Mouse (Mus musculus): ENCODE results near the gene Rras. TPM values are rescaled to one million over a fixed set of nuclear protein-coding genes. Genes with fewer than 3 reads are reported as not detected.

Gene Rras
- total and polyA plus RNA-seq, 3 experiments: 5.0 to 24.1 TPM; not detected in 1

DNA sequence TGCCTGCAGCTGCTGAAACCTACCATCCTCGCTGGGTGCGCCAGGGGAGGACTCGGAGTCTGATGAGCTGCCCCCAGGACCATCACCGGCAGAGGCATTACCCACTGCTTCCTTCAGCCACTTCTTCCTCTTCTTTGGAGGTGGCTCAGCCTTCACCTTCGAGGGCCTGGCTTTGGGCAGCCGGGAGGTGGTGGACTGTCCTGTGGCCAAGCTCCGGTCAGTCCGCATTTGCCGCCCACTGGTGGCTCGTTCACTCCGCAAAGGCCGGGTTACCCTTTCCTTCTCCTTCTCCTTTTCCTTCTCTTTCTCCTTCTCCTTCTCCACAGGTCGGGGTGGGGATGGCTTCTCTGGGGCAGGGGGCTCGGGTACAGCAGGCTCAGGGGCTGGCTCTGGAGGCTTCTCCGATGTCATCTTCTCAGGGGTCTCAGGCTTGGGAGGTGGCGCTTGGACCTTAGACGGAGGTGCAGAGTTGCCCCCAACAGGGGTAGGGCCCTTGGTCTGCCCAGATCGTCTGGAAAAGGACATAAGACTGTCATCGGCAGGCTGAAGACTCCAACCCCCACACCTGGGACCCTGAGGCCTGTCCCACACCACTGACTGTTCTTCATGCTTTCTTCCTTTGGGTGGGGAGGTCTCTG, 16.1 kb downstream of the Rras start:
- no peak for DNase-seq (ENCODE audit: low read depth, low spot score)
- H3K79me2 ChIP-seq (ENCODE audit: control insufficient read depth, insufficient read depth, low read length, poor library complexity): no peaks in the 10 kb centered on the region
- no peak overlapping the region for H3K9ac ChIP-seq (ENCODE audit: control insufficient read depth, low read depth, low read length, poor library complexity, severe bottlenecking)
- no peaks in the 10 kb centered on the region for H3K4me1 ChIP-seq (ENCODE audit: control insufficient read depth in 1 of 2, insufficient read depth in 2 of 2, low read length in 2 of 2)
- H3K9me3 ChIP-seq (replicated peaks; ENCODE audit: insufficient read depth, low read length): no peaks in the 10 kb centered on the region
- H3K27me3 ChIP-seq (ENCODE audit: control insufficient read depth in 1 of 2, insufficient read depth in 2 of 2, low read length in 2 of 2): no peaks in the 10 kb centered on the region
- no peak overlapping the region for H3K4me3 ChIP-seq (ENCODE audit: control insufficient read depth in 1 of 2, insufficient read depth in 1 of 2, low read depth in 2 of 2, low read length in 2 of 2)
- TF ChIP-seq MYB (IDR thresholded peaks at IDR 0.05; ENCODE audit: low read depth, low read length): no peak
- TF ChIP-seq GATA1 (IDR thresholded peaks at IDR 0.05; ENCODE audit: low read depth, low read length): no peak
- no peak for TF ChIP-seq CHD2 (IDR thresholded peaks at IDR 0.05; ENCODE audit: low read length)
- TF ChIP-seq CTCF (IDR thresholded peaks at IDR 0.05 in 2 of 3, conservative IDR thresholded peaks at IDR 0.05 in 1 of 3; ENCODE audit: control insufficient read depth in 1 of 3, insufficient read depth in 1 of 3, low read depth in 2 of 3, low read length in 3 of 3, poor library complexity in 1 of 3, severe bottlenecking in 1 of 3): no peak
- no peak for TF ChIP-seq SMC3 (IDR thresholded peaks at IDR 0.05; ENCODE audit: low read depth, low read length)
- TF ChIP-seq HCFC1 (IDR thresholded peaks at IDR 0.05; ENCODE audit: low read depth, low read length): no peak
- no peak for TF ChIP-seq E2F4 (IDR thresholded peaks at IDR 0.05; ENCODE audit: borderline replicate concordance, low read depth, low read length)
- TF ChIP-seq ETS1 (IDR thresholded peaks at IDR 0.05; ENCODE audit: low read depth, low read length): no peak
- no peak for TF ChIP-seq MAZ (IDR thresholded peaks at IDR 0.05; ENCODE audit: low read depth, low read length)
- TF ChIP-seq TBP (IDR thresholded peaks at IDR 0.05; ENCODE audit: low read depth, low read length): no peak
- TF ChIP-seq UBTF (IDR thresholded peaks at IDR 0.05; ENCODE audit: borderline replicate concordance, insufficient read depth, low read depth, low read length): no peak
- TF ChIP-seq NELFE (IDR thresholded peaks at IDR 0.05; ENCODE audit: low read depth, low read length): no peak
- no peak overlapping the region for H3K27ac ChIP-seq (ENCODE audit: control insufficient read depth, low read depth, low read length)
- peaks cover 0 to 5% of the 10 kb centered on the region in 2 experiments; a peak in 2 of 4 replicates for H3K36me3 ChIP-seq (ENCODE audit: control insufficient read depth in 1 of 2, insufficient read depth in 2 of 2, low read length in 2 of 2)

DNA sequence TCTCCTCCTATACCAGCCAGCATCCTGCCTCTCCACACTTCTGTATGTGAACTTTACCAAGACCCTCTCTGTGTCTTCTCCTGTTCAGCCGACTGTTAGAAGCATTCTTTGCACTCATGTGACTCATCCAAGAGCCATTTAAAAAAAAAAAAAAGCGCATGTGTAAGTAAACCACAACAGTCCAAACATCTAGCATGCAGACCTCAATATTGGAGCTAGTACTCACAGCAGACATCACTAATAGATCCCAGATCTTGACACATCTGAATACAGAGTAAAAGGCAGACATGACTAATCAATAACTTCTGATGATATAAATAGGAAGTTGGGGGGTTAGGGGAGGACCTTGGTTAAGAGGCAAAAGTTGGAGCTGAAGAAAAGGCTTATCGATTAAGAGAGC, 17.9 kb downstream of the Rras start:
- H3K4me3 ChIP-seq (ENCODE audit: control insufficient read depth in 1 of 2, insufficient read depth in 1 of 2, low read depth in 2 of 2, low read length in 2 of 2): no peak overlapping the region
- H3K27me3 ChIP-seq (ENCODE audit: control insufficient read depth in 1 of 2, insufficient read depth in 2 of 2, low read length in 2 of 2): no peaks in the 10 kb centered on the region
- no peak overlapping the region for H3K9ac ChIP-seq (ENCODE audit: control insufficient read depth, low read depth, low read length, poor library complexity, severe bottlenecking)
- no peaks in the 10 kb centered on the region for H3K79me2 ChIP-seq (ENCODE audit: control insufficient read depth, insufficient read depth, low read length, poor library complexity)
- no peak for TF ChIP-seq JUND (IDR thresholded peaks at IDR 0.05; ENCODE audit: low read depth, low read length)
- 0 out of 2 replicates have a peak, but pooled peaks have one; percentile 11 for TF ChIP-seq HCFC1 (IDR thresholded peaks at IDR 0.05; ENCODE audit: low read depth, low read length)
- H3K4me1 ChIP-seq (ENCODE audit: control insufficient read depth in 1 of 2, insufficient read depth in 2 of 2, low read length in 2 of 2): no peaks in the 10 kb centered on the region
- DNase-seq (ENCODE audit: low read depth, low spot score): peak; percentile 24
- no peaks in the 10 kb centered on the region for H3K9me3 ChIP-seq (replicated peaks; ENCODE audit: insufficient read depth, low read length)
- peaks cover 0 to 5% of the 10 kb centered on the region in 2 experiments; a peak in 2 of 4 replicates for H3K36me3 ChIP-seq (ENCODE audit: control insufficient read depth in 1 of 2, insufficient read depth in 2 of 2, low read length in 2 of 2)
- H3K27ac ChIP-seq (ENCODE audit: control insufficient read depth, low read depth, low read length): no peak overlapping the region

DNA sequence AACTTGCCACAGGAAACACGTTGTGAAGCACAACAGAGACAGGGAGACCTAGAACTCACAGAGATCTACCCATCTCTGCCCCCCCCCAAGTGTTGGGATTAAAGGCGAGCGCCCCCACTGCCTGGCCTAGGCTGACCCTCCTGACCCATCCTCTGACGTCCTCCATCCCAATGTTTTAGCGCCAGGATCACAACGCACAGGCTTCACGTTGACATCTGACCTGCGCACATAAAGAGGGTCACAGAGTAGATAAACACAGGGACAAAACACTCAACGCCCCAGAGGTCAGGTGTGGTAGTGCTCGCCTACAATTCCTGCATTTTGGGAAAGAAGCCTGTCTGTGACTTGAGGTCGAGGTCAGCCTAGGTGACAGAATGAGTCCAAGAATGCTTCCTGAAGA, 18.9 kb downstream of the Rras start:
- peaks cover 0 to 5% of the 10 kb centered on the region in 2 experiments; a peak in 2 of 4 replicates for H3K36me3 ChIP-seq (ENCODE audit: control insufficient read depth in 1 of 2, insufficient read depth in 2 of 2, low read length in 2 of 2)
- H3K4me1 ChIP-seq (ENCODE audit: control insufficient read depth in 1 of 2, insufficient read depth in 2 of 2, low read length in 2 of 2): no peaks in the 10 kb centered on the region
- no peak overlapping the region for H3K4me3 ChIP-seq (ENCODE audit: control insufficient read depth in 1 of 2, insufficient read depth in 1 of 2, low read depth in 2 of 2, low read length in 2 of 2)
- DNase-seq (ENCODE audit: low read depth, low spot score): no peak
- H3K9me3 ChIP-seq (replicated peaks; ENCODE audit: insufficient read depth, low read length): no peaks in the 10 kb centered on the region
- H3K27ac ChIP-seq (ENCODE audit: control insufficient read depth, low read depth, low read length): no peak overlapping the region
- H3K79me2 ChIP-seq (ENCODE audit: control insufficient read depth, insufficient read depth, low read length, poor library complexity): no peaks in the 10 kb centered on the region
- TF ChIP-seq JUND (IDR thresholded peaks at IDR 0.05; ENCODE audit: low read depth, low read length) (no peak), KAT2A (conservative IDR thresholded peaks at IDR 0.05; ENCODE audit: low read depth, low read length) (no peak), CHD1 (IDR thresholded peaks at IDR 0.05; ENCODE audit: low read depth, low read length) (no peak), ZC3H11A (IDR thresholded peaks at IDR 0.05; ENCODE audit: low read depth, low read length) (no peak), CHD2 (IDR thresholded peaks at IDR 0.05; ENCODE audit: low read length) (no peak), ZNF384 (IDR thresholded peaks at IDR 0.05; ENCODE audit: low read depth, low read length) (no peak), MAZ (IDR thresholded peaks at IDR 0.05; ENCODE audit: low read depth, low read length) (no peak), GATA1 (IDR thresholded peaks at IDR 0.05; ENCODE audit: low read depth, low read length) (no peak), UBTF (IDR thresholded peaks at IDR 0.05; ENCODE audit: borderline replicate concordance, insufficient read depth, low read depth, low read length) (no peak), TCF12 (IDR thresholded peaks at IDR 0.05; ENCODE audit: low read depth, low read length) (no peak), ETS1 (IDR thresholded peaks at IDR 0.05; ENCODE audit: low read depth, low read length) (no peak), SIN3A (IDR thresholded peaks at IDR 0.05; ENCODE audit: low read length) (no peak), ELF1 (IDR thresholded peaks at IDR 0.05; ENCODE audit: low read depth, low read length) (no peak), POLR2AphosphoS5 (IDR thresholded peaks at IDR 0.05; ENCODE audit: borderline replicate concordance, low read depth, low read length) (no peak)
- no peaks in the 10 kb centered on the region for H3K27me3 ChIP-seq (ENCODE audit: control insufficient read depth in 1 of 2, insufficient read depth in 2 of 2, low read length in 2 of 2)
- no peak overlapping the region for H3K9ac ChIP-seq (ENCODE audit: control insufficient read depth, low read depth, low read length, poor library complexity, severe bottlenecking)

Measured in MEL (cell line).